Mouse (Mus musculus) stomach, embryonic 15.5 days (tissue): ENCODE measurements at regions not wholly inside any gene's neighbourhood (a gene's known extent, or its start where the extent isn't known, plus 50 kb on each side); places are given as distances from the start of the nearest gene placed in this dataset.

Source experiments
- ATAC-seq: fragments of 200-750 bp; cut with Nextera tagmentation; 2 replicates; pipeline ENCODE4 v1.8.0; 2017; ENCODE audit warnings: low read depth, moderate number of reproducible peaks, moderate TSS enrichment; ENCODE audit not compliant: insufficient read depth, low FRiP score
- H3K27ac ChIP-seq: fragments of 300-500 bp; sonication (generic); 2 replicates; pipeline ENCODE4 v1.5.1; 2015; ENCODE audit warnings: mild to moderate bottlenecking, inconsistent platforms
- H3K27me3 ChIP-seq: fragments of 300-500 bp; sonication (generic); replicated peaks from 2 replicates; pipeline ENCODE4 v1.6.1; 2015; ENCODE audit warnings: inconsistent platforms
- H3K36me3 ChIP-seq: fragments of 300-500 bp; sonication (generic); 2 replicates; pipeline ENCODE4 v1.6.1; 2015; ENCODE audit warnings: inconsistent platforms
- H3K4me1 ChIP-seq: fragments of 300-500 bp; sonication (generic); 2 replicates; pipeline ENCODE4 v1.6.1; 2015; ENCODE audit warnings: inconsistent platforms
- H3K4me2 ChIP-seq: fragments of 300-500 bp; sonication (generic); 2 replicates; pipeline ENCODE4 v1.6.1; 2015; ENCODE audit warnings: mild to moderate bottlenecking, inconsistent platforms
- H3K4me3 ChIP-seq: fragments of 300-500 bp; sonication (generic); replicated peaks from 2 replicates; pipeline ENCODE4 v1.5.1; 2015; ENCODE audit warnings: inconsistent platforms
- H3K9ac ChIP-seq: fragments of 300-500 bp; sonication (generic); 2 replicates; pipeline ENCODE4 v1.6.1; 2015; ENCODE audit warnings: inconsistent platforms
- H3K9me3 ChIP-seq: fragments of 300-500 bp; sonication (generic); 2 replicates; pipeline ENCODE4 v1.6.1; 2016; ENCODE audit warnings: inconsistent platforms
- WGBS: fragments of 180-500 bp; shearing (Covaris S2); methylation state at CpG from one replicate; pipeline ENCODE4 v1.1.7; 2015; 5-methylcytosine and 5-hydroxymethylcytosine counted together

DNA sequence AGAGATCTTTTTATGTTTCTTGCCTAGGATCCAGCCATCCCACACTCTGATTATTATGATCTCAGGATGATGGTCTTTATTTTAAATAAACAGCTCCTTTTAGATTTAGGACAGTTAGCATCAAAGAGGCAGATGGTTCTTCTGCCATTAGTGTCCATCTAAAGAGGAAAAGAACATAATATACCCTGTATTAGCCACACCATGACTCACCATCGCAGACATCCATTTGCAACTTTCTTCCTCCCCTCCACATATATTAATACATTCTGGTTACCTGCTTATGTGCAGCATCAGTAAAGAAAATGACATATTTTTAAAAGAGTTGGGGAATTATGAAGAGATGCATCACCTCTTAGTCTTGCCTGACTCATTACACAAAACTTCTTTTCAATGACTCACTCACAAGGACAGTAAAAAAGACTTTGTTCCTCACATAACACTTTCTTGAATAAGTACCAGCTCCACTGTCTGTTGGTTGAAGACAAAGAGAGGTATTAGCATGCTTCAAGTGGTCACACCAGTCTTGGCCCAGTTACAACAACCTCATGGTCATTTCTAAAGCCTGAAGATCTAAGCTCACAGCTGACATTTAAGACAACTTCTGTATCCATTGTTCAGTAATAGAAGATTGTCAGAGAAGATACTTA, 766.9 kb upstream of the Celf2 start:
- Histone ChIP-seq H3K27me3 (no peaks in the 10 kb centered on the region), H3K4me3 (no peak overlapping the region), H3K4me2 (no peak overlapping the region), H3K9me3 (no peaks in the 10 kb centered on the region), H3K4me1 (no peaks in the 10 kb centered on the region), H3K9ac (no peak overlapping the region), H3K36me3 (no peaks in the 10 kb centered on the region), H3K27ac (no peak overlapping the region)
- WGBS, result 85% methylated on average over 1 of the region's 1 CpGs
- no peak for ATAC-seq
